Mouse (Mus musculus) spleen, adult 18-20 months (tissue): ENCODE measurements around the gene Mrpl3.
"Not testable (repeated sequence)": the region's sequence is repeated elsewhere in the genome, so short reads cannot be mapped to it uniquely, and the experiment has no call there.

ENCODE experiments used
- DNase-seq, 2 experiments: peaks; one replicate each; pipeline ENCODE4 v3.0.0; 2022; ENCODE audit warnings: mixed read lengths in 2 of 2

Mrpl3 gene

DNA sequence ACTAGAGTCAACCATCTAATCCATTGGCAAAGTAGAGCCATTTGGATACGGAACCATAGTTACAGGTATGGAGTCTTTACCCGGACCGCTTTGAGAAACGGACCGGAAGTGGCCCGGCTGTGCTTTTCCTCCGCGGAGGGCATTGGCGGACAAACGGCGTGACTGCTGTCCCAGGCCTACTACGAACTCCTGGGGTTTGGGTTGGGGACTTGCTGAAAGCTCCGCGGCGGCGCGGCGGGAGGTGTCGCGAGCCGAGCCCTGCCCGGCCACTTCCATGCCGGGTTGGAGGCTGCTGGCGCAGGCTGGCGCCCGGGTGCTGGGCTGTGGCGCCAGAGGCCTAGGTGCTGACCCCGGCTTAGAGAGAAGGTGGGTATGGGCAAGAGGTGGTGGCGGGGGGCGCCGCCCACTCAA lies at the start of gene Mrpl3:
Gene Mrpl3 (plus strand): TSS at position 93 of the 411 bp plus-strand sequence.
- DNase-seq, result peak; percentile 59 to 79

DNA sequence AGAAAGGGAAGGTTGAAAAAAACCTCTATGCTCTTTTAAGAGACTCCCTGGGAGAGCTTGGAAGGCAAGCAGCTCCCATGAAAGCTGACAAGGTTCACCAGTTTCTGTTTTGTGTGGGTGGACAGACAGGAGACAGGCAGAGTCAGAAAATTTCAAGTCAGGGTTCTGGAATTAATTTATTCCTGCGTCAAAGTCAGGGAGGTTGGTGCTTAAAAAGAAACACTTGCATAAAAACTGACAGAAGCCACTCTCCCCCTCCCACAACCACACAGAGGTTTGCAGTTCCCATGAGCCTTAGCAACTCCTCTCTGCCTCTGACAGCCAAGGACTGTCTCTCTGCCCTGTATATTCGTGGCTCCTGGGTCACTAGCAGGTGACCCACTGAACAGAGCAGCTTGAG lies 42.3 kb upstream of the Mrpl3 start:
- no peak for DNase-seq

DNA sequence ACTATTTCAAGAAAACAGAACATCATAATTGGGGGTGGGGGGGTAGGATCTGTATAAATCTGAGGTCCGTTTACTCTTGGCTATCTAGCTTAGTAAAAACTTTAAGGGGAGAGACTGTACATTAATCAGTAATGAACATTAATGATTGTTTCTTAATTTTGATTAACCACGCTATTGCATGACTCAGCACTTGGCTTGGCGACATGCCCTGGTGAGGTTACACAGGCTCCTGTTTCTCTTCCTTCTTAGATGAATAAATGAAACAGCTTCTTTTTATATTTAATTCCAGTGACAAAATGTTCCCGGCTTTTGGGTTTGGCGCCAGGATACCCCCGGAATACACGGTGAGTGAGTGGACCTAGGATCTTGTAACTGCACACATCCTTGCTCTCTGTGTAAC lies 34.9 kb upstream of the Mrpl3 start:
- DNase-seq, result no peak

DNA sequence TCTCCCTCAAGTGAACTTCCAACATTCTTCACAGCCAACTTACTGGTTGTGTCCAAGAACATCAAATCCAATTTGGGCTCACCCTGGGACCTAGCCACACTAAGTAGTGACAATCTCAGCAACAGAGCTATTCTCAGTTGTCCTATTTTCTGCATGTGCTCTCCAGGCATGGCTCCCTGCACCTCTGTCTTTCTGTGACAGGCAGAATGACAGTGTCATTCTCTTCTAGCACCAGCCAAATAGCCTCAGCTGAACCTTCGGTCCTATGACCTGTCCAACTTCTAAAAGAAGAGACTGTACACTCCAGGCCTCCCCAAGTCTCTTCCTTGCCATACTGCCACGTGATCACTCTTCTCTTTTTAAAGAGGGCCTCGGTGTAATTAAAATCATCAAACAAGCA lies 24.7 kb upstream of the Mrpl3 start:
- no peak for DNase-seq

DNA sequence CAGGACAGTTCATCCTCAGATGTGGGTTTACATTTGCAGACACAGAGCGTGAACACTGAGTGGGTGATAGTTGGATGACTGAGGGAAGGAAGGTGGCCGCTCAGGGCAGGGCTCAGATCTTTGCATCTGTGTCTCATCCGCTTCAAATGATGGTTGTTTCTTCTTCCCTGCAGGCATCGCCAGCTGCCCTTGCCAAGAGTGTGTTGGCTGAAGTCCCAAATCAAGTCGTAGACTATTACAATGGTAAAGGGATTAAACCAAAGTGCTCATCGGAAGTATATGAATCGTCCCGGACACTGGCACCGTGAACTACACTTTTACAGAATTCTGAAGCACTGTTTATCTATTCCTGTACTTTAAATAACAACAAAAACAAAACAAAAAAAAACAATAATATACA lies 20.5 kb upstream of the Mrpl3 start:
- DNase-seq, result no peak

DNA sequence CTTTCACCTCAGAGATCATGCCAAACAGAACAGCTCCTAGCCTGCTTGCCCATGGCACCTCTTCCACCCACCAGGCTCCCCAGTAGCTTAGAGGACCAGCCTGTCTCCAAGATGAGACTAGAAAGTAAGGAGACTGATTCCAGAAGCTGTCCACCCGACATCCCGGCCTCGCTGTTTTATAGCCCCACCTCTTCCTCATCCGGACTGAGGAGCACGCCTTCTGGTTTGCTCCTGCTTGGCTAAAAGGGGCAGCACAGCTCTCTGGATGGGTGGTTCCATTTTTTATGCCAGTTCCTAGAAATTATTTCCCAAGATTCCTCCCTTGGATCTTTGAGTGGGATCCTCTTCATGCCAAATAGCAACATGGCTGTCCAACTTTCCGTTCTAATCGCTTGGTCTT lies 19.4 kb upstream of the Mrpl3 start:
- no peak for DNase-seq

DNA sequence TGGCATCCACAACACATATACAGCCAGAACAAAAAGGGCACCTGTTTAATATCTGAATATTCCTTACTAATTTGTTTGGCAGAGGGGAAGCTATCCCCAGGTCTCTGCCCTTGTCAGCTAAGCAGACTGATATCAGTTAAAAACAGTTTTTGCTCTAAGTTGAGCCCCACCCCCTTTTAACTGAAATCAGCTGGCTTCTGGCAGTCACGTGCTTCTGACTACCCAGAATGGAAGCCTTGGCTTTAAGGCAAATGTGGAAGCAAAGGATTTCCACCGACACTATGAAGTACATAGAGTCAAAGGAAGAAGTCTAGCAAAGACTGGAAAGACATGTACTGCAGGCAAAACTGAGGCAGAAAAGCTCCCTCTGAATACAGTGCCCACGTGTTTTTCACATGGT lies 15.2 kb upstream of the Mrpl3 start:
- DNase-seq, result no peak

DNA sequence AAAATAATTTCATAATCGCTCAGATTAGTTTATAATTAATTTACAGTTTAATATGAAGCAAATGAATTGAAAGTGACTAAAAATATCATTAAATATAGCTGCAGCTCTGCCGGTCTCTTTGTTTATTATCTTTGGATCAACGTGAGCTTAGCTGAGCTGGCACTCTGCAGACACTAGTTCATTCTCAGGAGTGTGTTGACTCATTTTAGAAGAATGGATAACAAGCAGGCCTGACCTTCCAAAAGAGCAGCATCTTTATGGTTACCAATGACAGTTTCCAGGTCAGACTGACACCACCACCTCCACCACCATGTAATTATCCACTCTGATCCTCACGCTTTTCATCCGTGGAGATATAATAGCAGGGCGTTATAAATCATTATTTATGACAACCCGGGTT lies 7.0 kb upstream of the Mrpl3 start:
- no peak for DNase-seq

DNA sequence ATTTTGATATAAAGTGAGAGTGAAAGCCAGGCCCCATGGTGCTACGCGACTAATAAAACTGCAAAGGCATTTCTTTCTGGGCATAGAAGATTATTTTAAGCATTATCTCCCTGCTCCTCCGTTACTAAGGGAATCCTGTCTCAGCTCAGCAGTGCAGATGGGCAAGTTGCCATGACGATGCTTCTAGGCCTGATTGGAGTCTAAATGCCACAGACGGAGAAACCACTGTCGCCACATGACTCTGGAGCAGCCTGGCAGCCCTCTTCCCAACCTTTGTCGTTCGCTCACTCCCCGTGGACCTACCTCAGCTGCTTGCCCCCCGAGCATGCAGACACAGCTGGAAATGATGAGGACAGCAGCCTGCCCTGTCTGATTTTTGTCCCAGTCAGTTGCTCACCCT lies 4.7 kb upstream of the Mrpl3 start:
- no peak for DNase-seq

DNA sequence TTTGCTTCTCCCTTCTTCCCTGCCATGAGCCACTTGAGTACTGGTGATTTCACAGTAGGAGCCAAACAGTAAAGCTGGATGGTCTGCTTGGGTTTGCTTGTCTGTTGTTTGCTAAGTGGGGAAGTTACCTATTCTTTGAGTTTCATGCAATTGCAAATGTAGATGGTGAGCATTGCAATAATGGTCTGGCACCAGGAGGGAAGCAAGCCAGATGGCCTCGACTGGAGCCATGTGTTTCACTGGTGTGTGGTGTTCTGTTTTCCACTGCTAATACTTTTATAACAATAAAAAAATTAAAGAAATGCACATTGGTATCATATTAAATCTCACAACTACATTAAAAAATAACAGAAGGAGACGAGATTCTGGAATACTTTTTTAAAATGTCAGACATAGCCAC lies 3.4 kb upstream of the Mrpl3 start:
- DNase-seq, result no peak

DNA sequence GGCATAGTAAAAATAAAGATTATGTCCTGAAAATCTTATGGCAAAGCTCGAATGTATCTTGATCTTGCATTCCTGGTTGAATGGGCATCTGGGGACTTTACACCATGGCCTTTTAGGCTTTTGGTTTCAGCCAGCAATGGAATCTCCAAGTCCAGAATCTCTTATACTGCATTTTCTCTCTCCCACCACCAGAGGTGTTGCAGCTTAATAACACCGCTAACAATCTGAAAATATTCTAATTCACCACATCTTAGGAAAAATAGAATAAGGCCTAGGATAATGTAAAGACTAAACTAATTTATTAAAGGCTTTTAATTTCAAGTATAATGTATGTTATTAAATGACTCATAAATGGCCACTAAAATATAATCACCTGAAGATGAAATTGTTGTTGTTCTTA lies 2.8 kb upstream of the Mrpl3 start:
- DNase-seq, result no peak

DNA sequence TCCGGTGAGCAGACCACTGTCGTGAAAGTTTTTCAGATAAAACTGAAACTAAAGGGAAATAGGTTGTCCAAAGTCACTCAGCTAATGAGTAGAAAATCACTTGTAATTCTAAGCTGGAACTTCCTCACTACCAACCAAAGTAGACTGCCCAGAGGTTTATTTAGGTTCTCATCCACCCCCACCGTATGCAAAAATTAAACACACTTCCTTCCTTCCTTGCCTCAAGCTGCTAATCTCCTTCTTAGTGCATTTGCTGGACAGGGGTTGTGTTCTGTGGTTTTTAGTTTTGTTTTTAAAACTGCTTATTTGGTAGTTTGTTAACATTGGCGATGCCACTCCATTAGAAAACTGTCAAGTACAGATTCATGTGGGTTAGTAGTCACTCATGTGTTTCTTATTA lies 773 bp downstream of the Mrpl3 start:
- no peak for DNase-seq

DNA sequence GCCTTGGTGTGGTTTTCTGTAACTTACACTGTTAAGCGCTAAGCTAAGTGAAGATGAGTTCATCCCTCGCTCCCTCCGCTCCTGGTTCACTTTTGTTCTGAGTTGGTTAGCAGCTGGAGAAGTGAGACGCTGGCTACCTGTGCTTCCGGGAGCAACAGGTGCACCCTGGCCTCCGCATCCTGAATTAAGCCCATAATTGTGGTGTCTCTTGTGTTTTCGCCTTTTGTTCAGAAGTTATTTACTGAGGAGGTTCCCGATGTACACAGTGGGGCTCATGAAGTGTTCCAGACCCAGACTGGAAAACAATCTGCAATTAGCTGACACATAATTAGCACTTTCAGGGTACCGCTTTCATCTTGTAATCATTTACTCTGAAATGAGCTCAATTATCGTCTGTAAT lies 16.1 kb downstream of the Mrpl3 start:
- no peak for DNase-seq

DNA sequence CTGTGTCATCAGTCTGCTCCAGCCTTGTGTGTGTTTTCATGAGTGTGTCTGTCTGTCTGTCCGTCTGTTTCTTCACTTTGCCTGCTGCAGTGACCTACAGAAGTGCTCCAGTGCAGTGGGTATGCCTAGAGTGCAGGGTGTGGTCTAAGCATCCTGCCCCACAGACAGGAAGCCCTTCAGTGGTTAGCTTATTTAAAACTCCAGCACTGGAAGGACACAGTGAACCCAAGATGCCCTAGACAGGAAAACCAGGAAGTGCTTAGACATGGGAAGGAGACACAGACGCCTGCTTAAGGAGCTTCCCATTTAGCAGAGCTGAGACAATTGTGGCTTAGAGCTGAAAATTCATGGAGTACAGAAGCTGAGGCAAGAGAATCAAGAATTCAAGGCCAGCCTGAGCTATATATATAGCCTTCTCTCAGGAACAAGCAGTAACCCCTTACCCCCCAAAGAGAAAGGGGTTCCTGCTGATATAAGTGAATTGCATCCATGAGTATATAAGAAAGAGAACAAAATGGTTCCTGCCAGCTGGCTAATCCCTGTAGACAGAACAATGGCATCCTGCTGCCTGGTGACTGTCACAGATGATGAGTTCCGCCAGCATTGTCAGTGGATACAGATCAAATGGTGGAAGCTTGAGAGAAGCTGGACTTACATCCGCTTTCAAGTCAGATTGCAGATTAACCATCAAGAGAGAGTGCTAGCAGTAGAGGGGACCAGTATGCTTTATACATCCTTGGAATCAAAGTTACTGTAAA lies 20.1 kb downstream of the Mrpl3 start:
- no peak for DNase-seq

DNA sequence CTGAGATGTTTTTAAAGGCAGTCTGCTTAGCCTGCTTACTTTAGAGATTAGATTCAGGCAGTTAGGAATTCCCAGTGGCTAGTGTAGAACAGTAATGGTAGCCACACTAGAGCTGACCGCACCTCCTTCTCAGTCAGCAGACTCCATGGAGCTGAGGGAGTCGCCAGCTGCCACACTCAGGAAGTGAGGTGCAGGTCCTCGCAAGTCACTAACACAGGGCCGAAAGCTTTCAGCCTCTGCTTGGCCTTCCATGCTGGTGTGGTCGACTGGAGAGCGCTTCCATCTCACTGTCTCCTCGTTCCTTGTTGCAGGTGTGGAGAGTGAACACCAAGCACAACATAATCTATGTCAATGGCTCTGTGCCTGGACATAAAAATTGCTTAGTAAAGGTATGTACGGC lies 21.8 kb downstream of the Mrpl3 start:
- DNase-seq, result no peak

DNA sequence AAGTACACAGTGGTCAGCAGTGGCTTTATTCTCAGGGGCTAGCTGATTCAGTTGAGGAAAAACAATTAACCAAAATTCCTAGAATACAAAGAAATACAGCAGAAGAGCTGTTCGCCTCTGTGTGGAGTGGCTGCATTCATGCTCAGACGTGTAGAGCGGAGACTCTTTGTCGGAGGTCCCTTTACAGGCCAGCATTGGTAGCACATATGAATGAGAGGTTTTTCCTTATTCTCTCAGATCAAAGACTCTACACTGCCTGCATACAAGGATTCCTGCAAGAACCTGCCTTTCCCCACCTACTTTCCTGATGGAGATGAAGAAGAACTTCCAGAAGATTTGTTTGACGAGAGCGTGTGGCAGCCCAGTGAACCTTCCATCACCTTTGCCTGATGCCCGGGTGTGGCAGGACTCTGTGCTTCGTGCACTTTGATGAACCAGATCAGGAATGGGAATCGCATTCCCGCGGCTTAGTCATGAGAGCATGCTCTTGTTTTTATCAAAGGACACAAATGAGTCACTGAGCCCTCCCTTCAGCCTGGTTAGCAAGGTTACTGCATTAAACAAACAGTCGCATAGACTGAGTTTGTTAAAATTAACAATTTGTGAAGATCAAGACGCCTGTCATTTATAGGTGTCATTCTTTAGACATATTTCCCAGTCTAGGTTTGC lies 23.9 kb downstream of the Mrpl3 start:
- no peak for DNase-seq

DNA sequence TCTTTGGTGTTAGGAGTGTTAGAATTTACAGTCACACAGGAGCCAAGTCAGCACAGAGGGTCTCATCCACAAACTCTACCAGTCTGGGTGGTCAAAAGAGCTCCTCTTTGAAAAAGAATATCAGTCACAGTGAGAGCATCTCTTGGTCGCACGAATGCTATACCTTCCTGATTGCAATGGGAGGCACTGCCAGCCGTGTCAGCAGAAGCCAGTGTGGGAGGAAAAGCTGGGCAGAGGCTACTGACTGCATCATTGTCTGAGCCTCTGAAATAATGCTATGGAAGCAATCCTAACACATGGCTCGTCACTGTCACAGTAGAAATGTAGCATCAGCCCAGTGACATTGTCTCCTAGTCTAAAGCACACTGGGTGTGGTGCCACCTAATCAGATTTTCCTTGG lies 25.4 kb downstream of the Mrpl3 start:
- no peak for DNase-seq

DNA sequence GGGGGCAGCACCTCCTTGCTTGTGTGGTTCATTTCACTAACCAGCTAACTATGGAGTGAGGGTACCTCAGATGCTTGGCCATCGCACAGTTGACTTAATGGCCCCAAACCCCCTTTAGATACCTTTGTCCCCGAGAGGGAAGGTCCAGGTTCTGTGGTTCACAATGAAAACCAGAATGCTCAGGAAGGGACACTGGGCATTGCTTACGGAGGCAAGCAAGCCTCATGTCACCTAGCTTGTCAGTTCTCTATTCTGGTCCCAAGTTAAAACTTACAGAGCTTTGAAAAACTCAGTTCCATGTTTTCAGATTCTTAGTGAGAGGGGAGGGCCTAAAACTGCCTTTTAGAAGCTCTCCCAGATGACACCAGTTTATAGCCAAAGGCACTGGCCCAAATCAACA lies 27.2 kb downstream of the Mrpl3 start:
- DNase-seq, result no peak

DNA sequence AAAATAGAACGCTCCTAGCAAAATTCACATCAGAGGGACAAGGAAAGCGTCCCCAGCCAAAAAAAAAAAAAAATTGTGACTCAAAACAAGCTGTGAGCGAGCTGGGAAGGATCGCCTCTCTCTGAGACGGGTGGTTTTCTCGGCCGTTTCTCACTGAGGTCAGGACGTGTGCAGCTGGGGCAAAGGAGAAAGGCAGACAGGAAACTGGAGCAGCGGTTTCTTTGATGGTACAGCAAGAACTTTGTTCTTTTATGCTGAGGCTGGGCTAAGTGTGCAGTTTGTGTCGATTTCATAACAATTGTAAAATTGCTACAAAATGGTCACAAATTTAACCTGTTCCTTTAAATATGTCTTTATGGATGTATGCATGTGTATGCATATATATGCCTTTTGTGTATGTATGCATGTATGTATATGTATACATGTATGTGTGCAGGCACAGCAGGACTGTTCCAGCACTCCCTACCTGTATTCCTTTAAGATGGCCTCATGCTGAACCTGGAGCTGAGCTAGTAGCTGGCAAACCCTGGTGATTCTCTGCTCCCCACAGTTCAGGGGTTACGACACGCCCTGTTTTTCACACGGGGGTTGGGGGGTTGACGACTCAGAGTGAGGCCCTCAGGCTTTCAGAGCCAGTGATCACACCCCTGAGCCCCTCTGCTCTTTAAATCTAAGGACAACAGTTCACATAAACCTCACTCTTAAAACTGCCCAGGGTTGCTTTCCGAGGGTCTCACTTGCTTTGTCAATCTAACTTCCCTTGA lies 48.0 kb downstream of the Mrpl3 start:
- no peak for DNase-seq

DNA sequence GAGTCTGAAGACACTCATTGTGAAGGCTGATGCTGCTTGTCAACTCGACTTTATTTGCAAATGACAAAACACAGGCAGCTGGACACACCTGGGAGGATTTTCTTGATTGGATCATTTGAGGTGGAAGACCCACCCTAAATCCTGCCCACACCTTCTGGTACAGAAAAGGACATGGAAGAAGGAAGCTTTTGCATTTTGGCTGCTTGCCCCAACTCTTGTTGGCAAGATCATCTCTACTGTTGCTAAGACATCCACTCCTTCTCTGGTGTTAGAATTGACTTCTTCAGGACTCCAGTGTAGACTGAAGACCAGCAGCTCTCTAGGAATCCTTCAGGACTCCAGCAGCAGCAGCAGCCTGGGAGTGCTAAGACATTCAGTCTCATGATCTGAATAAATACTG lies 48.9 kb downstream of the Mrpl3 start:
- DNase-seq, result no peak

DNA sequence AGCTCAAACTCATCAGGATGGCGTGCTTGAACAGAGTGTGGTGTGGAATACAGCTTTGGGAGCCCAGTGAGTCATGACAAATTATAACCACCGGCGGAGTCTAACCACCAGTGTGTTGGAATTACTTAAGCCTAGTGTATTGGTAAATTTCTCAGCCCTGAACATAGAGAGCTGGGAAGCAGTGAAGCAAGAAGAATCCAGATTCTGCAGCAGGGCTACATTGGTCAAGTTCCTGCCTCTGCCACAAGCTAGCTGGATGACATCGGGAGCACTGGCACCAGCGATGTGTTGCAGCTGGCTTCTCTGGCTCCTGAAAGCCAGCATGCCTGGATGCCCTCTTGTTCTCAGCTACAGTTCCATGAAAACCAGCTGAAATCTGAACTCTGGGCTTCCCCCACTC lies 50.9 kb downstream of the Mrpl3 start:
- DNase-seq, result no peak

DNA sequence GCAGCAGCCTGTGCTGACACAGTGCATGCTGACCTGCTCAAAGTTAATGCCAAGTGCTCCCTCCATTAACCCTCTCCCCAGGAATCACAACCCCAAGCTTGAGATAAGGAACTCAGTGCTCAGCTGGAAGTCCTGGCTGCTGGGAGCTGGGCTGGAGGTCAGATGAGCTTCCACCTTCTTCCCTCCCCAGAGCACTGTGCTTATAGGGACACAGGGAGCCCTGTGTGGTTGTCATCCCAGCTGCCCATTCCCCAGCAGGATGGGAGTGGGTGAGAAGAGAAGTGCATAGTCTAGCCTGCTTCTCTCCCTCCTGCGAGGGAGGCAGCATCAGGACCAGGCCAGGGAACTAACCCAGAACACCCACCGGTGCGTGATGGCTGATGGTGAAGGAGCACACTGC lies 72.2 kb downstream of the Mrpl3 start:
- DNase-seq, result not testable (repeated sequence)
